Mouse (Mus musculus) hematopoietic multipotent progenitor cell, adult 10-12 weeks (in vitro differentiated cells): Measurements from ENCODE around the gene Gm14781. TPM values are rescaled to one million over a fixed set of nuclear protein-coding genes. Genes with fewer than 3 reads are reported as not detected.

ENCODE experiments used
- polyA plus RNA-seq: library from polyadenylated mRNA; stranded (reverse); fragments of >175 nt; gene quantifications from 2 replicates; pipeline ENCODE4 v1.2.3, GENCODE M21; 2012; ENCODE audit warnings: low replicate concordance

The Gm14781 gene
- polyA plus RNA-seq = not detected in 2 replicates

DNA sequence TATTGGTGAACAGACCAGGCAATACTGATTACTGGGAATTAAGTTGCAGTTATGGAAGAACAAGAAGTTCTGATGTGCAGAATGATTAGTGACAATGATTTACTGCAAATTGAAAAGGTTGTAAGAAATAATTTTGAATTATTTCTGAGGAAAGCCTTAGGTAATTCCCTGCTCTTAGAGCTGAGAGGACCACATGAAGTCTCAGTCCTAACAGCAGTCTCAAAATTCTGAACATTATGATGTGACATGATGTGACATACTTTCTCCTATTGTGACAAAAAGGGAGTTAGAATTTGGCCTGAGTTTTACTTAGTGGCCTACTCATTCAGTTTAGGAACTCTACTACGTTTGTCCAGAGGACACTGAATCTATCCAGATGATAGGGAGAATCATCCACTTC is at the start of gene Gm14781:
Gene Gm14781, plus strand, starts transcription at position 301 of the 400 bp plus-strand sequence.

Other genes starting within 250 kb of the Gm14781 start
- not detected in 2 replicates for gene Gm5072, start 239.7 kb upstream of the Gm14781 start, polyA plus RNA-seq
- not detected in 2 replicates for gene Gm8914, start 152.1 kb upstream of the Gm14781 start, polyA plus RNA-seq
- gene 1700084M14Rik, start 56.3 kb upstream of the Gm14781 start, polyA plus RNA-seq = not detected in 2 replicates
- not detected in 2 replicates for gene Mageb5, start 150.8 kb downstream of the Gm14781 start, polyA plus RNA-seq